Mouse (Mus musculus) MEL (cell line): ENCODE measurements around the gene Zgpat.

Source experiments
- CTCF ChIP-seq, 3 experiments: IDR thresholded peaks in 2 of 3; conservative IDR thresholded peaks in 1 of 3; 2 replicates each; pipeline ENCODE4 v1.5.1; 2011 to 2012; ENCODE audit warnings: low read length in 3 of 3, low read depth in 2 of 3, mild to moderate bottlenecking in 2 of 3, improper control_type of control experiment in 1 of 3, inconsistent platforms in 1 of 3, mixed read lengths in 1 of 3, moderate library complexity in 1 of 3; ENCODE audit not compliant: control insufficient read depth in 1 of 3, insufficient read depth in 1 of 3, poor library complexity in 1 of 3, severe bottlenecking in 1 of 3
- EP300 ChIP-seq, 2 experiments: IDR thresholded peaks; 2 replicates each; pipeline ENCODE4 v1.6.1; 2011; ENCODE audit warnings: improper control_type of control experiment in 2 of 2, low read length in 2 of 2, low read depth in 1 of 2, mild to moderate bottlenecking in 1 of 2
- MAFK ChIP-seq: IDR thresholded peaks from 2 replicates; pipeline ENCODE4 v1.6.1; 2011; ENCODE audit warnings: low read depth, mild to moderate bottlenecking, low read length, improper control_type of control experiment, borderline replicate concordance
- MAZ ChIP-seq: IDR thresholded peaks from 2 replicates; pipeline ENCODE4 v1.6.1; 2012; ENCODE audit warnings: low read depth, mild to moderate bottlenecking, inconsistent platforms, low read length, improper control_type of control experiment
- MEF2A ChIP-seq: IDR thresholded peaks from 2 replicates; pipeline ENCODE4 v1.6.1; 2014; ENCODE audit warnings: low read depth, mild to moderate bottlenecking, inconsistent platforms, low read length, improper control_type of control experiment; ENCODE audit not compliant: poor library complexity, insufficient replicate concordance, severe bottlenecking; ENCODE audit errors: extremely low read depth
- POLR2A ChIP-seq, 2 experiments: IDR thresholded peaks; 2 replicates each; pipeline ENCODE4 v1.6.1; 2011 to 2012; ENCODE audit warnings: low read length in 2 of 2, mild to moderate bottlenecking in 2 of 2, control low read depth in 1 of 2, improper control_type of control experiment in 1 of 2, low read depth in 1 of 2, moderate library complexity in 1 of 2; ENCODE audit not compliant: control insufficient read depth in 1 of 2, insufficient read depth in 1 of 2, poor library complexity in 1 of 2
- RCOR1 ChIP-seq: IDR thresholded peaks from 2 replicates; pipeline ENCODE4 v1.6.1; 2012; ENCODE audit warnings: low read depth, mild to moderate bottlenecking, inconsistent platforms, low read length, improper control_type of control experiment
- TCF12 ChIP-seq: IDR thresholded peaks from 2 replicates; pipeline ENCODE4 v1.6.1; 2014; ENCODE audit warnings: low read depth, mild to moderate bottlenecking, inconsistent platforms, low read length, improper control_type of control experiment, moderate library complexity

DNA sequence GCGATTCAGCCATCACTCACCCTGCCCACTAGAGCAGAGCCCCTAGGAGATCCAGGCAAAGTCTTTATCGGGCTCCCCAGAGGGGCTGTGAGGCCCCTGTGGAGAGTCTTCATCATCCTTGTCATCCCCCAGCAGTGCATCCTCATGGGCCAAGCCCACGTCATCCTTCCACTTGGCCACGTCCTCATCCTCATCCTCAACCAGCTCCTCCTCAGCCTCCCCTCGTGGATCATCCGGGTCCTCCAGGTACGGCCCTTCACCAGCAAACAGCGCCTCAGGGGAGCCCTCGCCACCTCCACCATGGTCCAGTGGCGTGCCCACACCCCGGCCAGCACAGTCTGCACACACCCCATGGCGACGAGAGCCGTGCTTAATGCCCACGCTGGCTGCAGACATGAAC is 26.3 kb downstream of the Zgpat start:
- TF ChIP-seq MAZ: no peak
- TF ChIP-seq POLR2A (IDR thresholded peaks at IDR 0.05; ENCODE audit: control insufficient read depth in 1 of 2, insufficient read depth in 1 of 2, low read depth in 1 of 2, low read length in 2 of 2, poor library complexity in 1 of 2): no peak
- TF ChIP-seq TCF12: no peak
- no peak for TF ChIP-seq CTCF (IDR thresholded peaks at IDR 0.05 in 2 of 3, conservative IDR thresholded peaks at IDR 0.05 in 1 of 3; ENCODE audit: control insufficient read depth in 1 of 3, insufficient read depth in 1 of 3, low read depth in 2 of 3, low read length in 3 of 3, poor library complexity in 1 of 3, severe bottlenecking in 1 of 3)
- no peak for TF ChIP-seq MAFK
- no peak for TF ChIP-seq EP300 (IDR thresholded peaks at IDR 0.05; ENCODE audit: low read depth in 1 of 2, low read length in 2 of 2)
- TF ChIP-seq MEF2A: no peak
- no peak for TF ChIP-seq RCOR1
